Mouse (Mus musculus): ENCODE results near the gene BC051142.

BC051142 gene

GRCm38 (mm10) chr17:34398711-34399393, at the start of gene BC051142:
TSS of gene BC051142 (plus strand) at chr17:34398820.
- DNase-seq (ENCODE audit: low spot score in 2 of 2): peak; percentile 62 to 76

GRCm38 (mm10) chr17:34349429-34349828, 49.2 kb upstream of the BC051142 start:
- DNase-seq (ENCODE audit: low spot score in 2 of 2): peak; percentile 71 to 75

- no peak for DNase-seq (ENCODE audit: low spot score in 2 of 2)
Observed at GRCm38 (mm10) chr17:34354539-34354938, 44.1 kb upstream of the BC051142 start, which contains the start of gene Btnl2. TSS of gene Btnl2 (plus strand) at chr17:34354822.

- no peak for DNase-seq (ENCODE audit: low spot score in 2 of 2)
Observed at GRCm38 (mm10) chr17:34354940-34355339, 43.7 kb upstream of the BC051142 start.

- no peak for DNase-seq (ENCODE audit: low spot score in 2 of 2)
Observed at GRCm38 (mm10) chr17:34362954-34363546, 35.6 kb upstream of the BC051142 start.

- DNase-seq (ENCODE audit: low spot score in 2 of 2): no peak
Observed at GRCm38 (mm10) chr17:34363676-34364310, 34.8 kb upstream of the BC051142 start.

- DNase-seq (ENCODE audit: low spot score in 2 of 2): no peak
Observed at GRCm38 (mm10) chr17:34365031-34365430, 33.6 kb upstream of the BC051142 start.

GRCm38 (mm10) chr17:34370563-34370962, 28.1 kb upstream of the BC051142 start:
- no peak for DNase-seq (ENCODE audit: low spot score in 2 of 2)

GRCm38 (mm10) chr17:34373055-34373709, 25.4 kb upstream of the BC051142 start:
- DNase-seq (ENCODE audit: low spot score in 2 of 2): no peak

- no peak for DNase-seq (ENCODE audit: low spot score in 2 of 2)
Observed at GRCm38 (mm10) chr17:34376847-34377246, 21.8 kb upstream of the BC051142 start, which contains the start of gene Btnl1. TSS of gene Btnl1 (plus strand) at chr17:34377132.

- no peak for DNase-seq (ENCODE audit: low spot score in 2 of 2)
Observed at GRCm38 (mm10) chr17:34377450-34378209, 21.0 kb upstream of the BC051142 start.

- DNase-seq (ENCODE audit: low spot score in 2 of 2): no peak
Observed at GRCm38 (mm10) chr17:34378716-34379115, 19.9 kb upstream of the BC051142 start.

GRCm38 (mm10) chr17:34379451-34379850, 19.2 kb upstream of the BC051142 start:
- no peak for DNase-seq (ENCODE audit: low spot score in 2 of 2)

GRCm38 (mm10) chr17:34381876-34382275, 16.7 kb upstream of the BC051142 start:
- DNase-seq (ENCODE audit: low spot score in 2 of 2): no peak

- DNase-seq (ENCODE audit: low spot score in 2 of 2): no peak
Observed at GRCm38 (mm10) chr17:34383212-34383611, 15.4 kb upstream of the BC051142 start.

GRCm38 (mm10) chr17:34384699-34385098, 13.9 kb upstream of the BC051142 start:
- DNase-seq (ENCODE audit: low spot score in 2 of 2): no peak

- DNase-seq (ENCODE audit: low spot score in 2 of 2): no peak
Observed at GRCm38 (mm10) chr17:34386656-34387055, 12.0 kb upstream of the BC051142 start.

- no peak for DNase-seq (ENCODE audit: low spot score in 2 of 2)
Observed at GRCm38 (mm10) chr17:34388513-34388912, 10.1 kb upstream of the BC051142 start.

GRCm38 (mm10) chr17:34391507-34391906, 7.1 kb upstream of the BC051142 start:
- DNase-seq (ENCODE audit: low spot score in 2 of 2): no peak

- no peak for DNase-seq (ENCODE audit: low spot score in 2 of 2)
Observed at GRCm38 (mm10) chr17:34392321-34392720, 6.3 kb upstream of the BC051142 start.

GRCm38 (mm10) chr17:34397357-34397756, 1.3 kb upstream of the BC051142 start:
- no peak for DNase-seq (ENCODE audit: low spot score in 2 of 2)

Measured in frontal cortex, postnatal 25 days (tissue).